Mouse (Mus musculus): ENCODE measurements around the gene Gapdh. TPM values are rescaled to one million over a fixed set of nuclear protein-coding genes. Genes with fewer than 3 reads are reported as not detected.

Gapdh gene
- total RNA-seq, 2 experiments from 2014 or later: 3,924 to 4,148 TPM

GRCm38 (mm10) chr6:125129710-125130402 is 36.4 kb downstream of the Gapdh start:
- no peak for DNase-seq

GRCm38 (mm10) chr6:125128724-125129123 is 37.5 kb downstream of the Gapdh start:
- intact Hi-C loops (cut with DNase I): no loop called here
- DNase-seq: no peak

More at GRCm38 (mm10) chr6:125129710-125130402, 36.4 kb downstream of the Gapdh start:
- intact Hi-C loops (cut with DNase I): no loop called here

GRCm38 (mm10) chr6:125119387-125119786 is 46.9 kb downstream of the Gapdh start:
- intact Hi-C loops (cut with DNase I): no loop called here

GRCm38 (mm10) chr6:125112553-125112952 is 53.7 kb downstream of the Gapdh start:
- DNase-seq: no peak
- intact Hi-C loops (cut with DNase I): no loop called here

More at GRCm38 (mm10) chr6:125119387-125119786, 46.9 kb downstream of the Gapdh start:
- DNase-seq: no peak

Small RNA genes lying within 50 kb of the gene (microRNA-seq; reads per million reads assigned to microRNA genes)
- 1.7 to 3.8 reads per million in 2 experiments for gene Mir3098

Other genes with a start within 250 kb of the Gapdh start
- 100 to 1,000 TPM; 369 to 378 TPM for gene Ptms, start 246.4 kb downstream of the Gapdh start, total RNA-seq (2021)
- 100 to 1,000 TPM; 214 to 217 TPM for gene Mlf2, start 235.1 kb downstream of the Gapdh start, total RNA-seq (2021)
- gene Cops7a, start 200.9 kb downstream of the Gapdh start, total RNA-seq (2021): 10 to 100 TPM; 90.1 to 99.6 TPM
- under 1 TPM; 0.60 to 0.66 TPM for gene Pianp, start 169.8 kb downstream of the Gapdh start, total RNA-seq (2021)
- 10 to 100 TPM; 24.4 to 24.8 TPM for gene Zfp384, start 157.3 kb downstream of the Gapdh start, total RNA-seq (2021)
- gene Ing4, start 126.7 kb downstream of the Gapdh start, total RNA-seq (2021): 10 to 100 TPM; 40.6 to 41.9 TPM
- 1 to 10 TPM; 3.8 to 4.5 TPM for gene Acrbp, start 116.8 kb downstream of the Gapdh start, total RNA-seq (2021)
- under 1 TPM; 0.41 to 0.83 TPM for gene Lpar5, start 98.5 kb downstream of the Gapdh start, total RNA-seq (2021)
- gene Chd4, start 70.5 kb downstream of the Gapdh start, total RNA-seq (2021): 100 to 1,000 TPM; 141 to 145 TPM
- 10 to 100 TPM; 16.2 to 19.9 TPM for gene Nop2, start 34.6 kb downstream of the Gapdh start, total RNA-seq (2021)
- gene Iffo1, start 21.2 kb downstream of the Gapdh start, total RNA-seq (2021): 10 to 100 TPM in 1 of 2 experiments, 1 to 10 TPM in 1; 10.0 to 16.1 TPM
- gene Ncapd2, start 25.2 kb upstream of the Gapdh start, total RNA-seq (2021): 10 to 100 TPM; 28.1 to 33.4 TPM
- 100 to 1,000 TPM; 279 to 289 TPM for gene Mrpl51, start 25.3 kb upstream of the Gapdh start, total RNA-seq (2021)
- gene Vamp1, start 49.1 kb upstream of the Gapdh start, total RNA-seq (2021): 1 to 10 TPM; 9.3 to 9.8 TPM
- 1 to 10 TPM; 4.0 to 4.3 TPM for gene Tapbpl, start 65.4 kb upstream of the Gapdh start, total RNA-seq (2021)
- 1 to 10 TPM in 1 of 2 experiments, under 1 TPM in 1; 0.91 to 7.5 TPM for gene Cd27, start 70.5 kb upstream of the Gapdh start, total RNA-seq (2021)
- gene Tuba3a, start 119.6 kb upstream of the Gapdh start, total RNA-seq (2021): not detected
- gene Ltbr, start 147.4 kb upstream of the Gapdh start, total RNA-seq (2021): 10 to 100 TPM; 34.6 to 36.0 TPM
- 1 to 10 TPM in 1 of 2 experiments, under 1 TPM in 1; 1.00 to 1.1 TPM for gene Scnn1a, start 154.2 kb upstream of the Gapdh start, total RNA-seq (2021)
- gene Tnfrsf1a, start 182.9 kb upstream of the Gapdh start, total RNA-seq (2021): 10 to 100 TPM; 63.4 to 70.7 TPM
- gene Plekhg6, start 214.3 kb upstream of the Gapdh start, total RNA-seq (2021): not detected

Measured in heart, postnatal 14 days (tissue).